Mouse (Mus musculus) urinary bladder, postnatal 0 days (tissue): ENCODE data around the gene Atp6v1e1. TPM values are rescaled to one million over a fixed set of nuclear protein-coding genes. Genes with fewer than 3 reads are reported as not detected.

Experiments
- microRNA-seq: library from miRNA; unstranded; fragments of <30 nt; microRNA quantifications from one replicate; pipeline ENCODE4, GENCODE M21; 2016
- polyA plus RNA-seq: library from polyadenylated mRNA; unstranded; fragments of >200 nt; fragmentation: Nextera tagmentation; extraction: Ambion mirVana; gene quantifications from 2 replicates; pipeline ENCODE4 v1.2.1, GENCODE M21; 2015

The Atp6v1e1 gene
- 125 and 129 TPM in 2 replicates for polyA plus RNA-seq

DNA sequence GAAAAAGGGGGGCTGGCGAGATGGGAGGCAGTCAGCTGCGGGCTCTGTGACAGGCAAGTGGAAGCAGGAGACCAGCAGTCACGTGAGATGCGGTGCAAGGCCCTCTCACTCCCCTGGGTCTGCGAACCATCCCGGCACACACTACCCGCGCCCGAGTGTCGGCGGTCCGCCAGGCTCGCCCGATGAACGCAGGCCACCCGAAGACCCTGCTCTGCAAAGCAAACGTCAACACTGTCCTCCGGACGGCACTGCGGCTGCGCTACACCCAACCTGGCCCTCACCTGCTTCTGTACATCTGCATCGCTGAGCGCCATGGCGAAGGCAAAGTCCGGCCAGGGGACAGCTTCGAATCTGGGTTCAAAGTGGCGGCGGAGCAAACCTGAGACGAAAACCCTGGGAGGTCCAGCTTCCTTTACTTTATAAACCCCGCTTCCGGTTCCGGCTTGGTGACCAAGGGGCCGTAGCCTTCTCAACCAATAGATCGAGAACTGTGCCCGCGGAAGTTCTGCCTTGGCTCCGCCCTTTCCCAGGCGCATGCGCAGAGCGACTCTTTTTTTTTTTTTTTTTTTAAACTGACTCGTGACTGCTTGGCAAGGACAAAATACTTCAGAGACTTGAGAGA lies at the start of gene Atp6v1e1:
Gene Atp6v1e1, minus strand, starts transcription at position 487 of the 622 bp plus-strand sequence.

DNA sequence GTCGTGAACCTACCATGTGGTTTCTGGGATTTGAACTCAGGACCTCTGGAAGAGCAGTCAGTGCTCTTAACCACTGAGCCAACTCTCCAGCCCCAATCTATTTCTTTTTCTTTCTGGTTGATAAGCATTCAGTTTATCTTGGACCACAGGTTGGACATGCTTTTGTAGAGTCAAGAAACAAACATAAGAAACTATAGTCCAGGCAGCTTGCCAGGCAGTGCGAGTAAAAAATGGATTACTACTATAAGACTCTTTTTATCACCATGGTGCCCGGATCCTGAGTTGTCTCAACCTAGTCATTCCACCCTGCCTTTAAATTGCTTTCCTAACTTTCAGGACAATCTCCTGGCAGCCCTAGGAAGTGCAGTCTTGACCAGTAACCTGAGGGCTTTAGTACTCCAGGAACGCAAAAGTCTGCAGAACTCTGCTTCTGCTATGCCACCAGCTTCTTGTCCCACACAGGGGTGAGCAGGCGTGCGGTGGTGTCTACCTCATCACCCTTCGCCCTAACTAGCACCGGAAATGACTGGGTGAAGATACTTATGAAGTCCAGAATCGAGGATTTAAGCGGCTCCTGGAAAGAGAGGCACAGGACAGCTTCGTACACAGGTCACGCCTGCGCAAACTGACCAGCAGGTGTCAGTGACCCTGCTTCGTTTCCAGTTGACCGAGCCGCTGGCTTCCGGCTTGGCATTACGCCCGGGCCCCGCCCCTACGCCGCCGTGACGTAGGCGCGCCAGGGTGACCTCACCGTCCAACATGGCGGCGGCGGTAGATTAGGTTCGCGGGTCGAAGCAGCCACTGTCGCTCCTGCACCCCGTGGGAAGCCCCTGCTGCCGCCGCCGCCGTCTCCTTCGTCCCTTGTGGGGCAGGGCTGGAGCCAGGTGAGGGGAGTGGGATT lies 13.1 kb upstream of the Atp6v1e1 start, which contains the start of gene Bcl2l13:
Gene Bcl2l13, plus strand, starts transcription at position 739 of the 901 bp plus-strand sequence.

DNA sequence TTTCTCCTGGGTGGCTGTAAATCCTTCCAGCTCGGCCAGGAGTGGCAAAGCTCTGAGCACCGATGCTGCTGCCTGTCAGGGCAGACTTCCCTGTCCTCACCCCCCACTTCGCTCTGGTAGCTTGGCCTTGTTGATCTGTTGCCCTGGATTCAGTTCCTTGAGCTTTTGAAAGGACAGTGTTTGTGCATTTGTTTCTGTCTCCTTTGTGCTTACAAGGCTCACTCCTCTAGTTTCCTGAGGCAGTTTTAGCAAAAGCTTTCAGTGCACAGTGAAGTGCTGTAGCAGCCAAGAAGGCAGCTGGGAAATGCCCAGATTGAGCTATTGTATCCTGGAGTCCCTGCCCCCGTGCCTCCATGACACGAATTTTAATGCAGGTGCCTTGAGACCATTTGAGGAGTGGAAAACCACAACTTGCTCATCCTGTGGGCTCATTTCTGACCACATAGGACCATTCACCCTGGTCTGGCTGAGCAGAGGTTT lies 49.4 kb downstream of the Atp6v1e1 start, which contains the start of gene Slc25a18:
Gene Slc25a18, plus strand, starts transcription at position 430 of the 480 bp plus-strand sequence.

Small RNA genes lying within 50 kb of the gene (microRNA-seq; reads per million reads assigned to microRNA genes)
- not detected for gene Gm25193

Other genes starting within 250 kb of the Atp6v1e1 start
- 0.22 and 0.36 TPM in 2 replicates for gene Cecr2, start 156.4 kb downstream of the Atp6v1e1 start, polyA plus RNA-seq
- not detected in 2 replicates for gene Slc25a18, start 49.2 kb downstream of the Atp6v1e1 start, polyA plus RNA-seq
- 12.3 and 15.4 TPM in 2 replicates for gene Bcl2l13, start 13.4 kb upstream of the Atp6v1e1 start, polyA plus RNA-seq
- gene Bid, start 94.1 kb upstream of the Atp6v1e1 start, polyA plus RNA-seq, result 15.9 and 17.1 TPM in 2 replicates